Mouse (Mus musculus) cerebellum, postnatal 10 days (tissue): ENCODE measurements at regions not wholly inside any gene's neighbourhood (a gene's known extent, or its start where the extent isn't known, plus 50 kb on each side); places are given as distances from the start of the nearest gene placed in this dataset.

Source experiments
- DNase-seq, 2 experiments: peaks; one replicate each; pipeline ENCODE4 v3.0.0; 2021; ENCODE audit warnings: mixed read lengths in 2 of 2

- no peak for DNase-seq
Measured at GRCm38 (mm10) chr16:62129234-62129633, 657.4 kb downstream of the Nsun3 start.

- DNase-seq = no peak
Measured at GRCm38 (mm10) chr16:62128147-62128546, 658.5 kb downstream of the Nsun3 start.

- peak; percentile 12 to 50 for DNase-seq
Measured at GRCm38 (mm10) chr16:62125779-62126178, 660.8 kb downstream of the Nsun3 start.
